Mouse (Mus musculus): ENCODE results near the gene Slc10a2. TPM values are rescaled to one million over a fixed set of nuclear protein-coding genes. Genes with fewer than 3 reads are reported as not detected.
"Not testable (repeated sequence)": the region's sequence is repeated elsewhere in the genome, so short reads cannot be mapped to it uniquely, and the experiment has no call there.

Slc10a2 gene
- total RNA-seq (2022) = not detected

DNA sequence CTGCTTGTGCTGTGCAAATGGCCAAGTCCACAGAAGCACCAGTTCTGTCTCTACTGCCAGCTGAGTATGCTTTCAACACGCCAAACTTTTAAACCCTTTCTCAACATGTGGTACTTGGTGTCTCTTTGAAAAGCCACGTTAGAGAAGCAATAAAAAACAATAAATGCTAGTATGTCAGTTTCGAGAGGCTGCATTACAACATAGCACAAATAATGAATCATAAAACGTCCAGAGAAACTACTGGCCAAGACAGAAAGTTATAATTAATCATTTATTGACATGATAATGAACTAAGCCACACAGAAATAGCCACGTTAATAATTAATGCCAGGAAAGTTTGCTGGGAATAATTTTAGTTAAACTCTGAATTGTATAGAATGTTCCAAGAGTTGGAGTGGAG lies at the start of gene Slc10a2:
Gene Slc10a2 (minus strand): TSS at position 166 of the 400 bp plus-strand sequence.
- DNase-seq (ENCODE audit: low spot score in 2 of 2) = no peak

DNA sequence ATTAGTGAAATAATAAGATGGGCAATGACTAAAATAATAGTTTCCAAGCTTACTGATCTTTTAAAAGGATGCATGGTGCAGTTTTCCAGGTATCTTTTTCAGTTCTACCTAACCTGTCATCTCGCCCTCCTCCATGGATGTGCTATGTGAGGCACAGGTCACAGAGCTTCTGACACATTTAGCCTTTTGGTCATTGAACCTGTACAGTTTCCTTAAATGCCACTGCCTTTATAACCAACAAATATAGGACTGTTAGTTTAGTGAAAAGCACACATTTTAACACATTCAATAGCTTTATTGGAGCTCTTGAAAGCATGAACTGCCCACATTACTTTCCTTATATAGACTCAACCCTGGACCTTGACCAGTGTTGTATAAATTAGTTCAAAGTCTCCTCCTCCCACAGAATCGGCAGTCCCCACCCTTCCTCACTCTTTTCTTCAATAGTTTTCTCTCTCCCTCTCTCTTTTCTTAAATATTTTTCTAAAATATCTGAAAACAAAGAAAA lies 24.2 kb upstream of the Slc10a2 start:
- DNase-seq (ENCODE audit: low spot score in 2 of 2) = no peak

DNA sequence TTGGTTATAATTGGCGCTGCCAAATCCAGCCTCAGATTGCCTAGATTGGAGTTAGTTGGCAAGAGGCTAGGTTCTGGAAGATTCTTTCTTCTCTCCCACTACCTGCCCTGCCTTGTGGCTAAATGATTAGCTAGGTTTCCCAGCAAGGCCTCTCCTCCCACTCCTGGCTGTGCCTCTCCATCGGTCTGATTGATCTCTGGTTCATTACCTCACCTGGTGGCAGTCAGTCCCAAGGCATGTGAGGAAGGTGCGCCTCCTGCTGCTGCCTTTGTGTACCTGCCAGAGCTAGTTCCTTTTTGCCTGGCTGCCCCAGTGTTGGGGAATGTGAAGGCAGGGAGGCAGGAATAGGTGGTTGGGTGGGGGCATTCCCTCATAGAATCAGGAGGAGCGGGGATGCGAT lies 1.7 kb upstream of the Slc10a2 start:
- DNase-seq (ENCODE audit: low spot score in 2 of 2) = no peak

DNA sequence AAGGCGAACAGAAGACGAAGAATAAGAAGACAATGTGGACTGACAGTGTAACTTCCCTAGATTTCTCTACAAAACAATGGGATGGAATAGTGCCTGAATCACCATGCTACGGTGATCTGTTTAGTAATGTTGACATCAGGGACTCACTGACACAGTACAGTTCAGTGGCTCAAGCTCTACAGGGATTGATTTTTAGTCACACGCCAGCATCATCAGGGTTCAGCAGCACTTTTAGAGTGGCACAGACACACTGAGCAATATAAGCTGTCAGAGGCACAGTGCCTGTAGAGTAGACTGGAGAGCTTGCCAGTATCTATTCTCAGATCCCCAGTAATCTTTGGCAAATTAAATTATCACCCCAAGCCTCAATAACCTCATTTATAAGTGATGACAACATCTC lies 9.8 kb downstream of the Slc10a2 start:
- DNase-seq (ENCODE audit: low spot score in 2 of 2) = no peak

DNA sequence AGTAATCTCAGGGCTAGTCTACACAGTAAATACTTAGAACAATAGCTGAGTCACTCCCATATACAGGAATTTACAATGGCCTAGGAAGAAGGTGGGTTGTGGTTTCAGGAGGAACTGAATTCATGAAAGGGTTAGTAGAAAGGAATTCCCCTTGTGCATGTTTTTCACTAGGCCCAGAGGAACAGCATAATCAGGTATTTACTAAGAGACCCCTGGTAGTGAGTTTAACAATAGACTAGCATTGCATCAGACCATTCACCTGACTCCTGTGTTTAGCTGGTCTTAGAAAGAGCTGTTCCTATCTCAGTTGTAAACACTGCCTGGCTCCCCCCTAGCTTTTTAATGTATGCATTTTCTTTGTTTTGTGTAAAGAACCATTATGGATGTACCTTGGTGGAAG lies 11.2 kb downstream of the Slc10a2 start:
- DNase-seq (ENCODE audit: low spot score in 2 of 2) = not testable (repeated sequence)

DNA sequence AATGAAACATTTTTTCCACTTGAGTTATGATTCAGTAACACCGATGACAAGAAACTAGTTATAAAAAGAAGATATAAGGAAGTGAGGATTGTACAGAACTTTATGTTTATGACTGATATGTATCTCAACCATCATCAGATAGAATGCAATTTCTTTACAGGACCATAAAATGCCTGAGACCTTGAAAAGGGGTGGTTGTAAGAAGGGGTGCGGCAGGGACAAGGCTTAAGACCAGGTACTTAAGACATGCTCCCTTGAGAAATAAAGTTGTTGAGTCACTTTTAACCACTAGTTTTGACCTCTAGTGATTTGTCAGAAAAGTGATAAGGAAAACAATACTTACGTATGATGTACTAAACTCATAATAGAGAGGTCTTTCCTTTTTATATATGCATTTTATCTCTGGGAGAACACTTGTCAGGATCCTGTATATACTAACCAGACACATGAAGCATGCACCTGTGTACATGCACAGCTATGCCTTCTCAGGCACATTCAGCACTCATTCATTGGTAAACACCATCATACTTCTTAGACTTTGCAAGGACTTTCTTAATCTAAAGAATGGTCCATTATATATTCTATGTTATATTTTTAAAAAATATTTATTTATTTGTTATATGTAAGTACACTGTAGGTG lies 31.4 kb downstream of the Slc10a2 start:
- no peak for DNase-seq (ENCODE audit: low spot score in 2 of 2)

DNA sequence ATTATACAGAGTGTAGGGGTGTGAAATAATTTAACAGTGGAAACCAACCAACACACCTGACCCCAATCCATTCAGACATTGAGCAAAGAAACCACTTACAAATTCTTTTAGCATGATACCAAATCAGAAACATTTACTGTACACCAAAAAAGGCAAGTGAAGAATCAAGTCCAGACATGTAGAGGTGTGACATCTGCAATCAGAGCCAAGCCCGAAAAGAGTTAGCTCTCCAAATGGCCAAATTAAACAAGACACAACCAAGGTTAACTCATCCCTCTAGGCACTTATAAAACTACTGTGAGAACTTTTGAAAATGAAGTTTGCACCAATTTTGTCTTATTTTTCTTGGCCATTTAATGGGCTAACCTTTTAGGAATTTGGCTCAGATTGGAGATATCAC lies 46.3 kb downstream of the Slc10a2 start:
- no peak for DNase-seq (ENCODE audit: low spot score in 2 of 2)

DNA sequence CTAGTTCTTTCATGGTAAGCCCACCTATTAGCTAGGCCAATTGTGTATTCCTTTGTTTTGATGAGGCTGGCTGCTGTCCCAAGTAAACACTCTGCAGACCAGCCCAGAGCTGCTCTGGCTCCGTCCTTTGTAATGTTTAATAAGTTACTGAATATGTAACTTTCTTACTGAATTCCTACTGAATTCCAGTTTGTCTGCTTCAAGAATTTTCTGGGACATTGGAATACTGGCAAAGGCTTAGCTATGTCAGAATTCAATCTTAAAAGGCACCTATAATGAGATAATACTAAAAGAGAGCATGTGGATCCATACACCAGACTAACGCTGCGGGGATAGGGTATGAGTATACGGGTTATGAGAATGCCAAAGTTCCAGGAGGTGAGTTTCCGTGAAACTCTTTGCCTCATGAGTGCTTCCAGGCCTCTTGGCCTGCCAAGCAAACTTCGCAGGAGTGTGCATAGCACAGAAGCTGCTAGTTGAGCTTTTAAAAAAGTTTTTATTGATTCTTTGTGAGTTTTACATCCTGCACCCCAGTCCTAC lies 60.7 kb downstream of the Slc10a2 start:
- DNase-seq (ENCODE audit: low spot score in 2 of 2) = not testable (repeated sequence)

DNA sequence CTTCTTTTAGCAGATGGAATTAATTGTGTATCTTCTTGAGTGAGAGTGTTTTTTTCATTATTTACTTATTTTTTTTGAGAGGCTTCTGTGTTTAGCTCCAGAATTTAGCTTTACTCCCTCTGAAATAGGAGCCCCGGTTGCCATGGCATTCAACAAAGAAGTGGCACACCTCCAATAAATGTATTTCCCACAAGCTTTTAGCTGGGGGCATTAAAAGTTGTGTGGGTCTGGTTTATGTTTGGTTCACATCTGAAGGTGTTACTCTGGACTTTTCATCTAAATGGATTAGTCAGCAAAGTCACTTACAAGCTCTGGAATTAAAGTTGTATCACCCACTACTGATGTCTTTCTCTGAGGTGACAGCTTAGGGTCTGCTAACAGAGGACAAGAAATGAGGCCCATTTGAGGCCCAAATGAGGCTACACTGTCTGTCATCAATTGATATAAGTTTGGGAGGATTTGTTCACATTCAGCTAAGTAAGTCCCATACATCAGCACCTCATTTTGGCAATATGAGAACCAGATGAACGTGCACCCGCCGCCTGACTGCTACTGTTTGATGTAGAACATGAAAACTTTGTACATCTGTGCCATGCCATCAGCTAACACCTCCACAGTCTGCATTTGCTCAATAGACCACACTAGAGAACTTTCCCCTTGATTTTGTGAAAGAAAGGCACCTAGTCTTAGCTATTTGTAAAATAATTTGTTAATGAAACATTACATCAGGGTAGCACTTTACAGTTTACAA lies 66.2 kb downstream of the Slc10a2 start:
- no peak for DNase-seq (ENCODE audit: low spot score in 2 of 2)
